Mouse (Mus musculus): ENCODE measurements around the gene Pla2g4d. TPM values are rescaled to one million over a fixed set of nuclear protein-coding genes. Genes with fewer than 3 reads are reported as not detected.

Pla2g4d gene
- polyA plus RNA-seq, 1 experiment from 2014 or later: 0.07 TPM

DNA sequence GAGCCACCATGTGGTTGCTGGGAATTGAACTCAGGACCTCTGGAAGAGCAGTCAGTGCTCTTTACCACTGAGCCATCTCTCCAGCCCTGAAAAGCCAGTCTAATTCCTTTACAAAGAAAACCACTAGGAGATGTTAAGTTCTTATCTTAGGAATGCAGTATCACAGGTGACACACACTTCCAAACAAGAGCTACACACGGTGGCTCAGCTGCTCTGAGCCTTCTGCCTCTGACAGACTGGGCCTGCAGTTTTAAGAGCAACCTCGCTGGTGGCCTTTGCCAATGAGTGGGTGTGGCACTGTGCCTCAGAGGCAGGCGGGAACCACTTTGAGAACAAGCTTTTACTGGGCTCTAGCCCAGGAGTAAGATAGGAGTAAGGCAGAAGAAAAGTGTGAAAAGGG is 15.1 kb upstream of the Pla2g4d start:
- Histone ChIP-seq H3K9me3 (replicated peaks; ENCODE audit: low read length) (no peaks in the 10 kb centered on the region), H3K27me3 (ENCODE audit: insufficient read depth, low read length) (no peaks in the 10 kb centered on the region), H3K4me2 (ENCODE audit: low read length) (no peak overlapping the region), H3K9ac (ENCODE audit: low read depth, low read length) (no peak overlapping the region), H3K4me3 (replicated peaks; ENCODE audit: low read depth, low read length) (no peak overlapping the region), H3K36me3 (ENCODE audit: insufficient read depth, low read length) (no peaks in the 10 kb centered on the region), H3K4me1 (replicated peaks; ENCODE audit: insufficient read depth, low read length) (no peaks in the 10 kb centered on the region), H3K27ac (no peak overlapping the region)
- DNase-seq (ENCODE audit: low spot score) (no peak), ATAC-seq (replicated peaks; ENCODE audit: low FRiP score, low read depth) (no peak)
- WGBS: 27% methylated on average over 3 of the region's 3 CpGs
- no peak for TF ChIP-seq CTCF (IDR thresholded peaks at IDR 0.05; ENCODE audit: low read depth)

DNA sequence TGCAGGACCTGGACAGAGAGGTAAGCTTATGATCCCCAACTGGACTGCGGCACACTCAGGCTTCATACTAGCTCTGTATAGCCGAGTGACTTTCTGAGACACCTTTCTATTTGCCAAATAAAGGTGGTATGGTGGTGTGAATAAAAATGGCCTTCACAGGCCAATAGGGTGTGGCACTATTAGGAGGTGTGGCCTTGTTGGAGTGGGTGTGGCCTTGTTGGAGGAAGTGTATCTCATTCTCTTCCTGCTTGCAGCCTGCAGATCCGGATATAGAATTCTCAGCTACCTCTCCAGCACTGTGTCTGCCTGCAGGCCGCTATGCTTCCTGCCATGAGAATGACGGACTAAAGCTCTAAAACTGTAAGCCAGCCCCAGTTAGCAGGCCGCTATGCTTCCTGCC is 12.1 kb upstream of the Pla2g4d start:
- no peaks in the 10 kb centered on the region for H3K36me3 ChIP-seq (ENCODE audit: insufficient read depth, low read length)
- no peak overlapping the region for H3K4me2 ChIP-seq (ENCODE audit: low read length)
- no peaks in the 10 kb centered on the region for H3K27me3 ChIP-seq (ENCODE audit: insufficient read depth, low read length)
- H3K4me3 ChIP-seq (replicated peaks; ENCODE audit: low read depth, low read length): no peak overlapping the region
- no peaks in the 10 kb centered on the region for H3K9me3 ChIP-seq (replicated peaks; ENCODE audit: low read length)
- no peaks in the 10 kb centered on the region for H3K4me1 ChIP-seq (replicated peaks; ENCODE audit: insufficient read depth, low read length)
- H3K27ac ChIP-seq: no peak overlapping the region
- 94% methylated on average over 6 of the region's 6 CpGs for WGBS
- H3K9ac ChIP-seq (ENCODE audit: low read depth, low read length): no peak overlapping the region
- TF ChIP-seq CTCF (IDR thresholded peaks at IDR 0.05; ENCODE audit: low read depth): no peak
- no peak for DNase-seq (ENCODE audit: low spot score)
- no peak for ATAC-seq (replicated peaks; ENCODE audit: low FRiP score, low read depth)

DNA sequence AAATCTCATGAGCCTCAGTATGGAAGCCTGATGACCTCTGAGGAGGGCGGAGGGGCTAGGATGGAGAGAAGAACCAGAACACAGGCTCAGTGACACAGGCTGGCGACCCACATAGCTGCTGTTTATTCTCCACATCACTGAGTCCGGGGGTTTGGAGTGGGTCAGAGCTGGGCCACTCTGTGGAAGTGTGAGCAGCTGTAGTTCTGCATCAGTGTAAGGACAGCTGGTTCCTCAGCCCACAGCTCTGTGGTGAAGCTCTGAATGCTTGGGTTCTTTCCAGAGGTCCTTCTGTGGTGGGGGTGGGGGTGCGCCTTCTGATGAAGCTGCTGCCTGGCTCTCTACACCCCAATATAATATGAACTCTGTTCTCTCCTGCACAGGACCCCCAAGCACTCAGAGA is 10.9 kb upstream of the Pla2g4d start:
- H3K27ac ChIP-seq: no peak overlapping the region
- no peak overlapping the region for H3K4me2 ChIP-seq (ENCODE audit: low read length)
- no peak overlapping the region for H3K4me3 ChIP-seq (replicated peaks; ENCODE audit: low read depth, low read length)
- H3K36me3 ChIP-seq (ENCODE audit: insufficient read depth, low read length): no peaks in the 10 kb centered on the region
- no peaks in the 10 kb centered on the region for H3K27me3 ChIP-seq (ENCODE audit: insufficient read depth, low read length)
- no peaks in the 10 kb centered on the region for H3K4me1 ChIP-seq (replicated peaks; ENCODE audit: insufficient read depth, low read length)
- ATAC-seq (replicated peaks; ENCODE audit: low FRiP score, low read depth) (no peak), DNase-seq (ENCODE audit: low spot score) (no peak)
- no peak for TF ChIP-seq CTCF (IDR thresholded peaks at IDR 0.05; ENCODE audit: low read depth)
- WGBS: 76% methylated on average over 4 of the region's 4 CpGs
- no peaks in the 10 kb centered on the region for H3K9me3 ChIP-seq (replicated peaks; ENCODE audit: low read length)
- H3K9ac ChIP-seq (ENCODE audit: low read depth, low read length): no peak overlapping the region

DNA sequence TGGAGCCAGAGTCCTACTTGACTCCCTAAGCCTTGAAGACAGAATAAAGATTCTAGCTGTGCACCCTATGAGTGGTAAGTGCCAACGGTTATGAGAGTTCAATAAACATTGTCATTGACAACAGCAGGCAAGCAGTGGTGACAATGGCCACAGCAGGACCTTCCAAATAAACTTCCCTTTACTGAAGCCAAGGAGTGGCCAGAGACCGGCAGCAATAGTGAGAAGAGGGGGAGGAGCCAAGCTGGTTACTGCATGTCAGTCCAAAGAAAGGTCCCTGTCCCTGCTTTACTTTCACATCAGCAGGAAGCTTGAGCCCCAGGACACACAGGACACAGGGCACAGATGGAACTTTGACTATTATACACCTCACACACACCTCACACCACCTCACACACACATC is 7.2 kb upstream of the Pla2g4d start:
- no peak for DNase-seq (ENCODE audit: low spot score)
- H3K9me3 ChIP-seq (replicated peaks; ENCODE audit: low read length): no peaks in the 10 kb centered on the region
- H3K27me3 ChIP-seq (ENCODE audit: insufficient read depth, low read length): no peaks in the 10 kb centered on the region
- ATAC-seq (replicated peaks; ENCODE audit: low FRiP score, low read depth): no peak
- H3K4me3 ChIP-seq (replicated peaks; ENCODE audit: low read depth, low read length): no peak overlapping the region
- no peak overlapping the region for H3K9ac ChIP-seq (ENCODE audit: low read depth, low read length)
- WGBS: 16% methylated on average over 2 of the region's 2 CpGs
- no peak overlapping the region for H3K27ac ChIP-seq
- H3K36me3 ChIP-seq (ENCODE audit: insufficient read depth, low read length): no peaks in the 10 kb centered on the region
- TF ChIP-seq CTCF (IDR thresholded peaks at IDR 0.05; ENCODE audit: low read depth): no peak
- H3K4me1 ChIP-seq (replicated peaks; ENCODE audit: insufficient read depth, low read length): no peaks in the 10 kb centered on the region
- no peak overlapping the region for H3K4me2 ChIP-seq (ENCODE audit: low read length)

DNA sequence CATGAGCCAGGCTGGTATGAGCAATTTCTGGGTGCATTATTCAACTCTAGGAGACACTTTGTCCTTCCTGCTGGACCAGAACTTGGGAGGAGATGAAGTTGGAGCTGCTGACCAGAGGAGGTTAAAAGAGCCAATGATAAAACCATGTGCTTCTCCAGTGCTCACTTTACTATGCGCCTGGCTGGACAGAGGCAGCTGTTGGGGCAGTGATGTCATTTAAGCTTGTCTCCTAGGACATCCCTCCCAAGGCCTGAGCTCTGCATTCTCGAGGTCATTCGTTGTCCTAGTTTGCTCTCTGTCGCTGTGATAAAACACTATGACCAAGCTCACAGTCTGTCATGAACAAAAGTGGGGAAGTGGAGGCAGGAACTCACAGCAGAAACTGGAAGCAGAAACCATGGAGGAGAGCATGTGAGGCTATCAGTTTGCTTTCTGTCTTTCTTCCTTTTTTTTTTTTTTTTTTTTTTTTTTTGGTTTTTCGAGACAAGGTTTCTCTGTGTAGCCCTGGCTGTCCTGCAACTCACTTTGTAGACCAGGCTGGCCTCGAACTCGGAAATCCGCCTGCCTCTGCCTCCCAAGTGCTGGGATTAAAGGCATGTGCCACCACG is 2.6 kb upstream of the Pla2g4d start:
- TF ChIP-seq CTCF (IDR thresholded peaks at IDR 0.05; ENCODE audit: low read depth): no peak
- Histone ChIP-seq H3K27me3 (ENCODE audit: insufficient read depth, low read length) (no peaks in the 10 kb centered on the region), H3K36me3 (ENCODE audit: insufficient read depth, low read length) (no peaks in the 10 kb centered on the region), H3K27ac (no peak overlapping the region), H3K9me3 (replicated peaks; ENCODE audit: low read length) (no peaks in the 10 kb centered on the region), H3K4me3 (replicated peaks; ENCODE audit: low read depth, low read length) (no peak overlapping the region), H3K4me2 (ENCODE audit: low read length) (no peak overlapping the region), H3K4me1 (replicated peaks; ENCODE audit: insufficient read depth, low read length) (no peaks in the 10 kb centered on the region), H3K9ac (ENCODE audit: low read depth, low read length) (no peak overlapping the region)
- WGBS: 75% methylated on average over 8 of the region's 9 CpGs
- DNase-seq (ENCODE audit: low spot score) (no peak), ATAC-seq (replicated peaks; ENCODE audit: low FRiP score, low read depth) (no peak)

DNA sequence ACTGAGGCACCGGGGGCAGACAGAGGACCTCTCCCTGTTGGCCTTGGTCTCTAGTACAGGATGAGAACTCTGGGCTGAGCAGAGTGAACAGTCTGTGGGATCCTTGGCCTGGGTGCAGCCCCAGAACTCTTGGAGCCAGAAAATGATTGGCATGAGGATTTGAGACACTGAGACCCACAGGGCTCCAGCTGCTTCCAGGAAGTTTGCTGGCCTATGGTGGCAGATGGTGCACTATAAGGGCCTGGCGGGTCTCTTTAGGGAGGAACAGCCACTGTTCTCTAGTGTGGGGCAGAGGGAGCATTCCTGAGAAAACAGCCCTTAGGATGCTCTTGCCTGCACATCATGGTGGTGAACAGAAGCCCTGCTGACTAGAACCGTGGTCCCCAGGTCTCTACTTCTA is 596 bp downstream of the Pla2g4d start:
- no peak overlapping the region for H3K27ac ChIP-seq
- no peak for ATAC-seq (replicated peaks; ENCODE audit: low FRiP score, low read depth)
- WGBS: 90% methylated on average over 3 of the region's 3 CpGs
- no peaks in the 10 kb centered on the region for H3K9me3 ChIP-seq (replicated peaks; ENCODE audit: low read length)
- H3K9ac ChIP-seq (ENCODE audit: low read depth, low read length): no peak overlapping the region
- no peaks in the 10 kb centered on the region for H3K27me3 ChIP-seq (ENCODE audit: insufficient read depth, low read length)
- no peak overlapping the region for H3K4me3 ChIP-seq (replicated peaks; ENCODE audit: low read depth, low read length)
- no peak for DNase-seq (ENCODE audit: low spot score)
- TF ChIP-seq CTCF (IDR thresholded peaks at IDR 0.05; ENCODE audit: low read depth): no peak
- H3K36me3 ChIP-seq (ENCODE audit: insufficient read depth, low read length): no peaks in the 10 kb centered on the region
- no peaks in the 10 kb centered on the region for H3K4me1 ChIP-seq (replicated peaks; ENCODE audit: insufficient read depth, low read length)
- H3K4me2 ChIP-seq (ENCODE audit: low read length): no peak overlapping the region

DNA sequence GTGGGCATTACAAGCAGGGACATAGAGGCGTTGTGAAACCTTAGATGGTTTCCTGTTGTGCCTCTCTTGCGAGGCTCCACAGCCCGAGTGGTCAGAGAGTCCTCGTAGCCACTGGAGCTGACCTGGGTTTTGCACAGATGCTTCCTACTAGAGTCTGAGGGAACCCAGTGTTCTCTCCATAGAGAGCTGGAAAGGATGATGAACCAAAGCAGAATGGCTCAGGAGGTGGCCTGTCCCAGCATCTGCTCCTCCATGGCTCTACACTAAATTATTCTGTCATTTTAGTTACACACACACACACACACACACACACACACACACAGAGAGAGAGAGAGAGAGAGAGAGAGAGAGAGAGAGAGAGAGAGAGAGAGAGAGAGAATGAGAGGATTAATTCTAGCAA is 3.4 kb downstream of the Pla2g4d start:
- DNase-seq (ENCODE audit: low spot score): no peak

More for the DNA sequence above, 3.4 kb downstream of the Pla2g4d start:
- no peak overlapping the region for H3K9ac ChIP-seq (ENCODE audit: low read depth, low read length)
- no peaks in the 10 kb centered on the region for H3K36me3 ChIP-seq (ENCODE audit: insufficient read depth, low read length)
- no peak for TF ChIP-seq CTCF (IDR thresholded peaks at IDR 0.05; ENCODE audit: low read depth)
- ATAC-seq (replicated peaks; ENCODE audit: low FRiP score, low read depth): no peak
- H3K27me3 ChIP-seq (ENCODE audit: insufficient read depth, low read length): no peaks in the 10 kb centered on the region
- no peaks in the 10 kb centered on the region for H3K9me3 ChIP-seq (replicated peaks; ENCODE audit: low read length)
- H3K4me2 ChIP-seq (ENCODE audit: low read length): no peak overlapping the region
- no peak overlapping the region for H3K4me3 ChIP-seq (replicated peaks; ENCODE audit: low read depth, low read length)
- 48% methylated on average over 4 of the region's 4 CpGs for WGBS
- H3K4me1 ChIP-seq (replicated peaks; ENCODE audit: insufficient read depth, low read length): no peaks in the 10 kb centered on the region
- H3K27ac ChIP-seq: no peak overlapping the region

Measured in kidney, postnatal 0 days (tissue).